Mouse (Mus musculus) small intestine, adult 2 months (tissue): ENCODE data around the gene Tmem209.

Experiments used
- CTCF ChIP-seq: fragments of 200-500 bp; IDR thresholded peaks from 2 replicates; pipeline ENCODE4 v1.5.1; 2012; ENCODE audit warnings: low read depth, mild to moderate bottlenecking, control low read depth, inconsistent platforms, low read length, moderate library complexity, mixed read lengths; ENCODE audit not compliant: insufficient replicate concordance, insufficient read length; ENCODE audit errors: extremely low read depth
- POLR2A ChIP-seq: fragments of 200-500 bp; IDR thresholded peaks from 2 replicates; pipeline ENCODE4 v1.6.1; 2012; ENCODE audit warnings: low read depth, mild to moderate bottlenecking, control low read depth, inconsistent platforms, low read length, moderate library complexity

DNA sequence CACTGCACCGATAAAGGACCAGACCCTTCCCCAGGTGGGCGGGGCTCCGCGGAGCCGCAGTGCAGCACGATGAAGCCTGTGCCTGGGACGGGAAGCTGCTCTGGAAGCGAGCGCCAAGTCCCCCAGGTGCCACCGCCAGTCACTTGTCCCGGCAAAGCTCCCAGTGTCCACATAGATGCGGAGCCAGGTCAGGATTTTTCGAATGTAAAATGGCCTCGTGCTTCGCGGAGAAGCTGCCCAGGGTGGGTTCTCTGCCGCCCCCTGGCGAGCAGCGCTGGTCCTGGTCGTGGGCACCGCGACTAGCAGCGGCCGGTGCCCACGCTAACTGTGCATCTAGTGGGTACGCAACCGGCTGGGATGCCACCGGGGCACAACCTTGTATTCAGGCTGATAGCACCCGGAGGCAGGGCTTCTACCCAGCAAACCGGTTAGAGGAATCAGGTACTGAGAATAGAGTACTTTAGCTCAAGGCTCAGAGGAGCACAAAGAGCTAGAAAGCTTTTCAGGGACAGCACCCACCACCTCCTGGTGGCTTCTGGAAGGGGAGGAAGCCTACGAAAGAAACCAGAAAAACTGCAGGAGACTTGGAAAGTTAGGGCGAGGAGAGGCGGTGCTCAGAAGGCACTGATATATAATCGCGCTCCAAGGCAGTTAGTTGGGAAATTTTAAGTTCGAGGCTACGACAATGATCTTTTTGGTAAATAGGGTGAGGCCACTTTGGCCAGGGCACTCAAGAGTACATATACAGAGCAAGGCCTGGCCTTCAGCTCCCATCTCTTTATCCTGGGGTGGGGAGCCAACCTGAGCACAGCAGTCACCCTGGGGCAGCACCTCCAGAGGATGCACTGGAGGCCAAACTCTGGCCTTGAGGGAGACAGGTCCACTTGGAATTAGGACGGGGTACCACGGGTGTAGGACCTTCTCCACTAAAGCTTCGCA is 49.5 kb downstream of the Tmem209 start:
- peak; percentile 78 for TF ChIP-seq CTCF
- no peak for TF ChIP-seq POLR2A
